Mouse (Mus musculus): ENCODE measurements around the gene Ckap2l.

Gene Ckap2l

DNA sequence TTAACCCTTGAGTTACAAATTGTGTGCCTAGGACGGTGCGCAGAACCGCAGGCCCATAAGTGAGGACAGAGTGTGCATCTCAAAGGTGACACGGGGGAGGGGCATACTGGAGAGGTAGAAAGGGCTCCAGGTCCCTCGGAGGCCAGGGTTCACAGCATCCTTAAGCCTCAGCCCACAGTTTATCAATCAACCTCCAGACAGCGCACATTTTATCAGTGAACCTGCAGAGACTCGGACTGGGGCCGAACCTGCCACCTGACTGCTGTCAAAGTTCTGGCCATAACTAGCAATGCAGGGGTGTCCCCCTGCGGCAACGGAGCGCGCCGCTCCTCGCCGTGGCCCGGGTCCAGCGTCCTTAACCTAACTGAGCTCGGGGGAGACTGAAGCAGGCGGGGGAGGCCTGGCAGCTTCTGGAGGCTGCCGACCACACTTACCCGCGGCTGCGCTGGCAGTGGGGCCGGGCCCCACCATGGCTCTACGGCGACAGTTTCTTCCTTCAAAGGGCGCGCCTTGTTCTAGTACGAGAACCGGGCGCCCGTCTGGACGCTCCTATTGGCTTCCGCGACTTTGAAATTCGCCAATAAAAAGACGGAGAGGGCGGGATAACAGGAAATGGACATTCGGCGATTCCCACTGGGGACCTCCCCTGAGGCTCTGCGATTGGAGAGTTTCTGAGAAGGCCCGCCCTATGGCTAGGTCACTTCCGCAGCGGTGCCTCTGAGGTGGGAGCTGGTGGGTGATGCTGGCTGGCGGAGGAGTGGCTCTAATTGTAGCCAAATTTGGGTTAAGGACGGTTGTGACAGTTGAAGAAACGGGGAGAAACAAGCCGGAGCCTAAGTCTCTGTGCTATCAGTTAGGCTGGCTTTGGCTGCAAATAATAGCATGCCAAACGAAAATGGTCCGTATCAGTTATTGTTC is at the start of gene Ckap2l:
Ckap2l (minus strand) TSS at position 542 of the 918 bp plus-strand sequence.
- CTCF ChIA-PET: no interaction called here

DNA sequence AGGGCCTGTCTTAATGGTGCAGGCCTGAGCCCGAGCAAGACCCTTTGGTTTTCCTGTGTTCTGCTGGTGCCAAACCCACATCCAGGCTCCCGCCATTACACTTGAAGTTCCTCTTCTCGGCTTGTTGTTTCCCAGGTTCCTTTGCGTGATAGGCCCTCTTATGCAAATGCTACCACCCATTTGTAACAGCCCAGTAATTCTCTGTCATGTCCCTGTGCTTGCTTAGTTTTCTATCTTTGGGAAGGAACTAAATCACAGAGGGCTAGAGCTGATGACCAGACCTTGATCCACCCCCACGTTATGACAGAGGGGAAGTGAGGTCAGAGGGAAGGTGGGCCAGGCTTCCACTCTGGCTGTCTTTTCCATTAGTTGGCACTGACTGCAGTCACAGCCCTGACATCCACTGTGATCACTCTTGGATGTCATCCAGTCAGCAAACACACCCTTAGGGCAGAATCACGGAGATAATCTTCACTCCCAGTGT is 41.2 kb upstream of the Ckap2l start:
- CTCF ChIA-PET: interaction anchor here (0.7 kb wide), 1 partner anchor 16 kb away, joined by 3 read pairs; no protein-coding TSS in a partner anchor

DNA sequence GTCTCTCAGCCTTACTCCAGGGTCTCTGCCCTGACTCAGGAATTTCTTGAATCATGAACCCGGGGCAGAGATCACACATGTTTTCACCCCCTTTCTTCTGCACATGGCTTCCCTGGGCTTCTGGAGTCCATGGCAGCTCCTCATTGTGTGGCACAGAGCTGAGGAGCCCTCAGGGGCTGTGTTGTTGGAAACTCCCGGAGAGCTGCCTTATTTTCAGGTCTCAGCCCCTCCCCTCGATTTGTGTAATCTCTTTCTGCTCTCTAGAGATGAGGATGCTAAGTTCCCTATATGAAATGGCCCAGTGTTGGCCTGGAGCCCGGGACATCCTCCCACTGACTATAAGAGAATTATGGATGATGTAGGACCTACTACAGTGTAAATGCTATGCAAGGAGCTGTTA is 36.5 kb upstream of the Ckap2l start:
- CTCF ChIA-PET: no interaction called here

DNA sequence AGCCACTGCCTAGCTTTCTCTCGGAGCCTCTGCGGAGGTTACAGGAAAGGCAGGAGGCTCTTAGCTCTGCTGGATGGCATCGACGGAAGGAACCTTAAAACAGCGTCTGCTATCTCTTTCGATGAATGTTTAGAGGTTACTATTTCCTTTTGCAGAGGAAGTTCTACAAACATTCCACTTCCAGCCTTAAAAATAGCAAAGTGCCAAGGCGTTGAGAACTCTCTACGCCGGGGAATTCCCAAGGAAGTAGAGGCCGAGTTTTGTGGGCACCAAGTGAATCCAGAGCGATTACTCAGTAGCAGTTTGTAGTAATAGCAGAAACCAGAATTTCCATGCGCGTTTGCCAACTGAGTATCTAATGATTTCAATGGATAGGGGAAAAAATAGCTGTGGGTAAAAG is 33.5 kb upstream of the Ckap2l start:
- CTCF ChIA-PET: no interaction called here

DNA sequence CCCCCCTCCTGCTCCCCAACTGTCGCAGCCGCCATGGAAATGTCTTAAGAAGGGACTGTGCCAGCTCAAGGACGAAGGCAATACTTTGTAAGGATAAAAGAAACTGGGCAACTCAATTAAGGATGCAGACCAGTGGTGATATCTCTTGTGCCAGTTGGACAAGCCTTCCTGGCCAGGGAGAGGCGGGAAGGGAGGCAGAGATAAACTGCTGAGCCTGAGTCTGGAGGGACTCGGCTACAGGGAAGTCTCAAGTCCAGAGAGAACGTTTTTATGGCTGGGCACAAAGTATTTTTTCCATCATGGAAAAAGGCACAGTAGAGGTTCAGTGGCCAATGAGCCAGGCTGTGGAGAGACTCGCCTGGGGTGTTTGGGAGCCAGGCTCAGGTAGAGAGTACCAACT is 33.0 kb upstream of the Ckap2l start:
- CTCF ChIA-PET: no interaction called here

DNA sequence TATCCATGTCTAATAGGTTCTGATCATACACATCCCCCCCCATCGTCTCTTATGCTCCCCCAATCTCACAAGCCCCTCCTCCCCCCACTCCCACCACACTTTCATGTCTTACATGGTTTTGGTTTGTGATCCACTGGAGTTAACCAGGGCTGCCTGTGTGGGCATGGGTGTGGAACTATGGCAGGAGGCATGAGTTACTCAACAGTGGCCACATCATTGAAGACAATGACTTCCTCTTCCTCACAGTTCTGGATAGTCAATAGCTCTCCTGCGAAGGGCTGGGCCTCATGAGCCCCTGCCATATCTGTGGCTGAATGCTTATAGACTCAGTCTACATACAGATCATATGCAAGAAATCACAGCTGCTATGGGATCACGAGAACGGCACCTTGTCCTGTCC is 31.2 kb upstream of the Ckap2l start:
- CTCF ChIA-PET: interaction anchor here (0.6 kb wide), 1 partner anchor 75 kb away, joined by 8 read pairs; no protein-coding TSS in a partner anchor

DNA sequence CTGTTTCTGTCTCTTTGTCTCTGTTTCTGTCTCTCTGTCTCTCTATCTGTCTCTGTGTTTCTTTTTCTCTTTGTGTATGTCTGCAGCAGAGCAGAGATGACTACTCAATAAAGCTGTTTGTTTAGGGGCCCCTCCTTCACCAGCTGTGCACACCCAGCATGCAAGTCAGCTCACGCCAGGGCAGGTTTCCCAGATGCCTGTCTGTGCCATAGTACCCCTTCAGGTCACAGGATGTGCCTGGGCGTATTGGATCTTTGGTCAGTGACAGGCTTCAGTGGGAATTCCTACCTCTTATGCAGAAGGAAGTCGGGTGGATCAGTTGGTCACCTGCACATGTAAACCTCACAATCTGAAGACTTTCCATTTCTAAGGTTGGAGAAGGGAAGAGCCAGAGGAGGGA is 27.2 kb upstream of the Ckap2l start:
- CTCF ChIA-PET: no interaction called here

DNA sequence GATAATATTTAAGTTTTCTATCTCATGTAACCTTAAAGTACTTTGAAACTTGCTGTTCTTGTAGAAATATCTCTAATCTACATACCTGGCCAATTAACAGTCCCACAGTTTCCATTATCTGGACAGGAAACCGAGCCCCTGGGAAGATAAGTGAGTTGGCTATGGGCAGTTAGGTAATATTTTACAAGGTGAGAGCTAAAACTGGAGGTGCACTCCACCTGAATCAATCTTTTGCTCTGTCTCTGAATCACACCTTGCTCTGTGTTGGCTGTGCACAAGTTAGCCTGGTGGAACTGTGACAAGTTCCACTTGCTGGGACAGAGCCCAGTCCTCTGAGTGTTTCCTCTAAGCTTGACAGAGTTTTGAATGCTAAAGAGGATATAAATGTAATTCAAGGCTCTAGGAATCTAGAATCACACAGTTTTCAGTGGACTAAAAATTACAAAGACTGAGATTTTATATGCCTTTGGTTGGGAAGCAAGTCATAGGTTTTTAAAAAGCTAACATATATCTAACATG is 25.2 kb upstream of the Ckap2l start:
- CTCF ChIA-PET: interaction anchor here (0.5 kb wide), 1 partner anchor 16 kb away, joined by 3 read pairs; no protein-coding TSS in a partner anchor

DNA sequence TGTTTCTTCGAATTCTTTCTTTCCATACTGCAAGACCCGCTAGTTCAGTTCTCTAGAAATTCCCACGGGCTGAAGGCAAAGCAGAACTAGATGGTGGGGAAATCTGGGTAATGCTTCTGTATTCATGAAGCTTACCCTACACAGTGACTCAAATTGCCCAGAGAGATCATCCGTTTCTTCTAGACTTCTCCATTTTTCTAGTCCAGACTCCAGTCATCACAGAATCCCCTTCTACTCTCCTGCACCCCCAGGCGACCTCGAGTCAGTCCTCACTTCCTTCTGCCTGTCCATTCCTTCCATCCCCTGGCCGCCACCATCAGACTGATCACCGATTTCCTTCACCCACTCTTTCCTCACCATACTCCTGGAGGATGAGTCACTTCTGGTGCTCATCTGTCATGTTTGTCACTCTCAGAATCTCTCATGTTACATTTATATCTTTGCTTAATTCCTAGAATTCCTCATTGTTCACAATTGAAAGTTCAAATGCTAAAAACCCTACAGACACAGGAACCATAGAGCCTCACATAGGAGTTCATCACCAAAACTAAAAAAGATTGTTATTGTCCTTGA is 23.1 kb upstream of the Ckap2l start:
- CTCF ChIA-PET: no interaction called here

DNA sequence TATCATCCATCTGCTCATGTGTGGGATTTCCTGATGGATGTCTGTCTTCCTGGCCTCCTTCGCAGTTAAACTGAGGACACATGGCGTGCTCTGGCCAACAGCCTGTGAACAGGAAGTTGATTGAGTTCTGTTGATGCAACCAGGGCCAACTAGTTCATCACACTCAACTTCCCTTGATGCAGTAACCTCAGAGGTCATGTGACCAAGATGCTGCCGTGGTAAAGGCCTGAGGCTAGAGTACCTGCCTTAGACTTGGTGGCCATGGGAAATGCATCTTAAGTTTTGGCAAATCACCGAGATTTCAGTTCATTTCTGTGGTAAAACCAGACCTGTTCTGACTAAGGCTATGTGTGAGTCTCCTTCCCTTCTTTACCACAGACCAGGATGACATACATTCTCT is 18.8 kb upstream of the Ckap2l start:
- CTCF ChIA-PET: no interaction called here

DNA sequence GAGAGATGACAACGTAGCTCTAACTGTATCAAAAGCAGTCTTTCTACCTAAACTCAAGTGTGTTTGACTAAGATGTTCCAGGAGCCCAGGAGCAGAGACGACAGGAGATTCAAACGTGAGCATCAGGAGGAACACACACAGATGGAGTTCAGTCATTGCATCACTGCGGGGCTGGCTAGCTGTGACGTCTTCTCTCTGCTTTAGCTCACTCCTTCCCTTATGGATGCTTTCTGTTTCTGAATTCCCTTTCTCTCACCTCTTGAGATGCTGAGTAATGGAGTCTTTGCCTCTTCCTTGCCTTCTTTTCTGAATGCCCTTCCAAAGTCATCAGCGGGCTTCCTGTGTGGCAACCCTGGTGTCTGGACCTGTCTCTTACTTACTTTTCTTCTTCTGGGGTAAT is 17.9 kb upstream of the Ckap2l start:
- CTCF ChIA-PET: no interaction called here

DNA sequence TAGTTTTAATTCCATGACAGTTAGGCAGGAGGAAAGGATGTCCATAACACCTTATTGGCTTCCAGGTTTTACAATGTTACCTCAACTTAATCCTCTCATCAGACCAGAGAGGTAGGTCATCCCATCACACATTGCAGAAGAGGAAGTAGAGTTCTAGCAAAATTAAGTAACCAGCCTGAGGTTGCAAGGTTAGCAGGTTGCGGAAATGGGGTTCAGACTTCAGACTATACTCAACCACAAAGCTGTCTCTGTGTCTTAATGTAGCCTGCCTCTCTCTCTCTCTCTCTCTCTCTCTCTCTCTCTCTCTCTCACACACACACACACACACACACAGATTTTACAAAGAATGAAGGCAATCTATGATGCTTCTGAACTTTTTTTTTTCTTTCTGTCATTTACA is 16.9 kb upstream of the Ckap2l start:
- CTCF ChIA-PET: no interaction called here

DNA sequence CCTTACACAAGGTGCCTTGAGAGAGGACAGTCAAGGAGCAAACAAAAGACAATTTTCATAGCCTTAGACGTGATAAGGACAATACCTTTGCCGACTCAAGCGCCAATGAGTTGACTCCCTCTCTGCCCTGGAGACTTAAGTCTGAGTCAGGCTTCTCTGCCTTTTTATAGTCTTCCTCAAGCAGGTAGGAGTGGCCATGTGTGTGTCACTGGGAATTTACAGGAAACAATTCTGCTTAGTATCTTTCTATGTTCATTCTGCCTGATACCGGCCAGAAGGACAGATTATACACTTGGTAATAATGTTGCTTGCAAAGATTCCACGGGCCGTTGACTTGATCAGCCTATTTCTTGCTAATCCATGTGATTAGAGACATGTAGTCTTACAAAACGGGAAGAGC is 12.8 kb upstream of the Ckap2l start, which contains the start of gene Il1a:
Il1a (minus strand) TSS at position 137 of the 400 bp plus-strand sequence.
- CTCF ChIA-PET: no interaction called here

DNA sequence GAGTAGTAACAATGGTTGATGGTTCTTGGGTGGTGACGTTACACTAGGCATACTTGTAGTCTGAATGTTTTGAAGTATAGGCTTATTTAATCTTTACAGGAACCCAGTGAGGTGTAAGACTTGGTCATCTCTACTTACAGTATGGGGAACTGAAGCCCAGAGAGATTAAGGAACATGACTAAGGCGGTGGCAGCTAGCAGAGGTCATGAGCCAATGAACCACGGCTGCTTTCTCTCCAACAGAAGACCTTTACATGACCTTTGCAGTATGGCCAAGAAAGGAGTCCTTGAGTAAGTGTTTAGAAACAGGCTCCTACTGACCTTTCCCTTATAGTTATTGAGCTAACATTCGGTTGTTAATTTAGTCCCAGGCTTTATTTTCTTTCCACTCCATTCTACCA is 9.0 kb upstream of the Ckap2l start:
- CTCF ChIA-PET: interaction anchor here (0.7 kb wide), 1 partner anchor 80 kb away, joined by 3 read pairs; no protein-coding TSS in a partner anchor

DNA sequence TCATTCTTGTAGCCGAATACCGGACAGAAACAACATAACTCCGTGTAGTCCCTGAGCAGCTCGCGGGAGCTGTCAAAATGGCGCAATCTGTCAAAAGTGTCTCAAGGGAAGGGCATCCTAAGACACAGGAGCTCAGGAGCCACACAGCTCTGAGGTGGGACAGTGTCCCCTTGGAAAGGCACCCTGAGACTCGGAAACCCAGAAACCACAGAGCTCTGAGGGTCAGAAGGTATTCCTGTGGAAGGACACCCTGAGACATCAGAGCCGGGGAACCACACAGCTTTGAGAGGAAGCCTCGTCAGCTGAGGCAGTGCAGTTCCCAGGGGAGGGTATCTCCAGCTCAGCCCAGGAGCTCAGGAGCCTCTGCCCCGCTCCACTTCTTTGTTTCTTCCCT is 574 bp upstream of the Ckap2l start:
- CTCF ChIA-PET: no interaction called here

DNA sequence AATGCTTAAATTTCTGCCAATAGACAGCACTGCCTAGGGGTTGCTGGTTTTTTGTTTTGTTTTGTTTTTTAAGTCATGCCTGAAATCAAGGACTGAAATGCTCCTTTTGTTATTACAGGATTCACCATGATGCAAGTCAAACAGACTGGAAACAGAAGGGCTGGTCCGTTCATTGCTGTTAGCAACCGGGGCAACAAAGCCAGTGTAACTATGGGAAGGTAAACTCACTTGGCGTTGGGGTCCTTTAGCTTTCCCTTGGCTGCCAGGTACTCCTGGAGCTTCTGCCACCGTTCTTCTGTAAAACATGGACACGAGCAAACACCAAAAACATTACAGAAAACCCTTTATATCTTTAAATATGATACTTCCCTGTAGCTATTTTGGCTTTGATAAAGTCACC is 926 bp downstream of the Ckap2l start:
- CTCF ChIA-PET: interaction anchor here (1.2 kb wide), 1 partner anchor 63 kb away, joined by 5 read pairs; no protein-coding TSS in a partner anchor

DNA sequence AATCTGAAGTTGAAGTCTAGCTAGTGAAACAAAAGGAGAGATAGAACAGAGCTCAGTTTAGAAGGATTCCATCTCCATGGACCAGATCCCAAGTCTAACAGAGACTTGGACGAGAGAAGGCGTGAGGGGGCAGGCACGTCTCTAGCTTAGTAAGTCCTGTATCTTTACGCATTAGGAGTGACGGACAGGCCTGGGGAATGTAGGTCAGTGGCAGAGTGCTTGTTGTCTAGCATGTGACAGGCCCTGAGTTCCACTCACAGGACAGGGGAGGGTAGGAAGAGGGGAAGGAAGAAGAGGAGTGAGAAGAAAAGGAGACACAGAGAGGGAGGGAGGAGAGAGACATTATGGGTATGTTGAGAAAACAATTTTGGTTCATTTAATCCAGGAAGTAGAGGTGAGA is 1.9 kb downstream of the Ckap2l start:
- CTCF ChIA-PET: interaction anchor here (0.6 to 1.2 kb wide), 2 partner anchors 64 to 354 kb away, joined by 5 to 22 read pairs; no protein-coding TSS in a partner anchor

DNA sequence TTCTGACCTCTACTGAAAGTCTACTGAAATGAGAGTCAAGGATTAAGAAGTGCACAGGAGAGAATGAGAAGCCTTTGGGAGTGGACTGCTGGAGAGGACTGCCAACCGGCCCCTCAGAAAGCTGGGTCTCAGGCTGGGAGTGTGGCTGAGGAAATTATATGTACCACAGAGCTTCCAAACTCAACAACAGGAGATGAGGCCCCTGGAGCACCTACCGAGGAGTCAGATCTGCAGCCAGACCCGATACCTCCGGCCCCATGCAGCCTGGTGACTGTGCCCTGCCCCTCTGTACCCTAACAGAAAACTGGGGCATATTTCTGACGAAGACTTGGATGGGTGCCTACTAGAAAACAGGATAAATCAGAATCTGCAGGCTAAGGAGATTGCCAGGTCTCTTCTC is 23.2 kb downstream of the Ckap2l start:
- CTCF ChIA-PET: interaction anchor here (0.7 kb wide), 1 partner anchor 133 kb away, joined by 3 read pairs; no protein-coding TSS in a partner anchor

DNA sequence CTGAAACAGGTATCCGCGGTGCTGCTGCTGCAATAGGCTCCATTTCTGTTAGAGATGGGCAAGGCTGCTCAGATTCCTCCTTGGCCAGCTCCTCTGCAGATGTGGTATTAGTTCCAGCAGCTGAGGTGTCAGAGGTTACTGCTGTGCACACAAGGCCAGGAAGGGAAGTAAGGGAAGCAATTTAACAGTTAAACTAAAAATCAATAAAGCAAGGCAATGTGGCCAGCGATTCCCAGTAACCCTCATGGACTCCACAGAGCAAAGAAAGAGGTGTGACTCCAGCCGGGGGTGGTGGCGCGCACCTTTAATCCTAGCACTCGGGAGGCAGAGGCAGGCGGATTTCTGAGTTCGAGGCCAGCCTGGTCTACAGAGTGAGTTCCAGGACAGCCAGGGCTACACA is 26.4 kb downstream of the Ckap2l start:
- CTCF ChIA-PET: no interaction called here

DNA sequence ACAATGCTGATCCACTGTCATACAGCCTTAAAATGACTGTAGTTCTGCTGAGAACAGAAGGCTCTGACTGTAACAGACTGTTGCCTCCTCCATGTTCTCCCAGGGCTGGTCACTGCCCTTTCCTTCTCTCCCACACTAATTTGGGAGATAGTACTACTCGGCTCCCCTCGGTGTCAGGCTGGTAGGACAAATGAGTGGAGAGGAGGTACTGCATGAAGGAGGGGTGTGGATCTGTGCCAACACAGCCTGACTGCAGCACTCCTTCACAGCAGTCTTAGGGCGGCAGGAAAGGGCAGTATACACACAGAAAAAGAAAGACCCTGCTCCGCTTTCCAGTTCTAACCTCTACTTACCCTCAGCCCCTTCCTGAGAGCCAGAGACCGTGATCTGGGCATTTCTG is 27.0 kb downstream of the Ckap2l start:
- CTCF ChIA-PET: no interaction called here

DNA sequence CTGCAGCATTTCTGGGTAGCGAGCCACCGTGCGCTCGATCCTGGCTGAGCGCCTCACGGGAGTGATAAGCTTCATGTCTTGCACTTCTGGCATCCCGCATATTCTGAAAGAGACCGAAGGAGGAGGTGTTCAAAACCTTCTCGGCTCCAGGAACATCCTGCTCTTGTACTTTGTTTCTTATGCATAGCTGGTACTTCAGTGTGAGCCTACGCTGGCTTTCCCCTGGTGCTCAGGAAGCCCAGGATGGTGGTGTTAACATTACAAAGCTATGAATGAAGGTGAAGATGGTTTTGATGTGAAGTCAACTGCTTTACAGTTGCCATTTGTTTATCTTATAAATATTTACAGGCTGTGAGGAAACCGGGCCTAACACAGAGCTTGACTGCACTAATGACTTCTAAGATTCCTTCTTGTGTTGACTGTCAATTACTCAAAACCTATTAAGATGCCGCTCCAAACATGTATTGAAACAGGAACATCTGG is 27.8 kb downstream of the Ckap2l start:
- CTCF ChIA-PET: no interaction called here

DNA sequence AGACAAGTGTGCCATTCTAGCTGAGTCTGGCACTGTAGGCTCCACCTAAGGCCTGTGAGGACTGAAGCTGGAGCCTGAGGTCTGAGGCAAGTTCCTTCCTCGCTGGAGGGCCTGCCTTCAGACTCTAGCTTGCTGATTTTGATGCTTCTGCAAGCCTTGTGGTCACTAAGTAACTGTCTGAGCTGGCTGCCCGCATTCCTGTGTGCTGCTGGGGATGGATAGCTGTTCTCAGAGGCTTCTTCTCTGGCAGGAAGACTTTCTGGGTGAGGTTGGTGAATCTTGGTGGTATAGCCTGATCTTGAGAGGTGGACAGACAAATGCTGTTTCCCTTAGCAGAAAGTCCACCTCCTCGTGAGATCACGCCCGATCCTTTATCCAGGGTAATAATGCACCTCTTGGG is 29.3 kb downstream of the Ckap2l start:
- CTCF ChIA-PET: no interaction called here

DNA sequence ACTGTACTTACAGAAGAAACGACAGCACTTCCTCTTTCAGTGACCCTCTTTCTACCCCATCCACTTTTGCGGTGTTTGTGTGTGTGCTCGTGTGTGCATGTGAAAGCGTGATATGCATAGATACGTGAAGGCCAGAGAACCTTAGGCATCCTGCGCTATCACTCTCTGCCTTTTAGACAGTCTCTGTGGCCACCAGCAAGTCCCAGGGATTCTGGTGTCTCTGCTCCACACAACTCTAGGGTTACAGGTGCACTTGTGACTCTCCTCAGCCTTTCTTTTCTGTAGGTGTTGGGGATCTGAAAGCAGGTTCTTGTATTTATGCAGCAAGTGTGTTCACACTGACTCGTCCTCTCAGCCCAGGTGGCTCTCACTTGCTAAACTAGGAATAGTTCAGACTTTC is 31.7 kb downstream of the Ckap2l start:
- CTCF ChIA-PET: no interaction called here

Measured in spleen, embryonic (tissue).